Mouse (Mus musculus) 3134 (cell line): ENCODE data around the gene Golga4.

Experiments
- DNase-seq: peaks from one replicate; pipeline ENCODE4 v3.0.0-alpha.2; 2011; ENCODE audit warnings: low spot score; ENCODE audit not compliant: insufficient read length; ENCODE audit errors: extremely low read depth

Gene Golga4

GRCm38 (mm10) chr9:118488896-118489578 is 17.0 kb upstream of the Golga4 start:
- peak; percentile 62 for DNase-seq

- DNase-seq, result peak; percentile 73
These were observed 16.5 kb upstream of the Golga4 start for GRCm38 (mm10) chr9:118489579-118490019.

GRCm38 (mm10) chr9:118491195-118491594 is 14.9 kb upstream of the Golga4 start:
- no peak for DNase-seq

- no peak for DNase-seq
These were observed 13.0 kb upstream of the Golga4 start for GRCm38 (mm10) chr9:118492932-118493698.

GRCm38 (mm10) chr9:118494106-118494505 is 12.0 kb upstream of the Golga4 start:
- DNase-seq, result no peak

- no peak for DNase-seq
These were observed 10.1 kb upstream of the Golga4 start for GRCm38 (mm10) chr9:118495933-118496332.

- no peak for DNase-seq
These were observed 9.1 kb upstream of the Golga4 start for GRCm38 (mm10) chr9:118496952-118497351.

- no peak for DNase-seq
These were observed 8.0 kb upstream of the Golga4 start for GRCm38 (mm10) chr9:118498061-118498460.

- DNase-seq, result no peak
These were observed 5.1 kb upstream of the Golga4 start for GRCm38 (mm10) chr9:118500963-118501362.

GRCm38 (mm10) chr9:118504656-118505055 is 1.4 kb upstream of the Golga4 start:
- DNase-seq, result no peak

- DNase-seq, result peak; percentile 68
These were observed 551 bp downstream of the Golga4 start for GRCm38 (mm10) chr9:118506404-118507231.

GRCm38 (mm10) chr9:118507552-118507951 is 1.5 kb downstream of the Golga4 start:
- no peak for DNase-seq

GRCm38 (mm10) chr9:118508601-118509000 is 2.5 kb downstream of the Golga4 start:
- no peak for DNase-seq

GRCm38 (mm10) chr9:118510941-118511690 is 5.0 kb downstream of the Golga4 start:
- DNase-seq, result no peak

GRCm38 (mm10) chr9:118512681-118513233 is 6.7 kb downstream of the Golga4 start:
- DNase-seq, result no peak

- DNase-seq, result no peak
These were observed 9.4 kb downstream of the Golga4 start for GRCm38 (mm10) chr9:118515476-118515875.

- DNase-seq, result no peak
These were observed 10.1 kb downstream of the Golga4 start for GRCm38 (mm10) chr9:118516162-118516561.

GRCm38 (mm10) chr9:118517619-118518018 is 11.6 kb downstream of the Golga4 start:
- no peak for DNase-seq

GRCm38 (mm10) chr9:118519101-118519500 is 13.0 kb downstream of the Golga4 start:
- DNase-seq, result no peak

GRCm38 (mm10) chr9:118520011-118520410 is 13.9 kb downstream of the Golga4 start:
- DNase-seq, result no peak
